Mouse (Mus musculus) gastrocnemius, postnatal 14 days (tissue): ENCODE data around the gene Ctsw. TPM values are rescaled to one million over a fixed set of nuclear protein-coding genes. Genes with fewer than 3 reads are reported as not detected.

Experiments
- DNase-seq: peaks from one replicate; pipeline ENCODE4 v3.0.0; 2021; ENCODE audit warnings: mixed read lengths
- intact Hi-C: fragments of 180-260 bp; cut with DNase I; formaldehyde crosslinking; loops from one replicate; pipeline ENCODE4 v1.15.1; 2025; ENCODE audit warnings: low total_unique reads
- total RNA-seq, 2 experiments: library from RNA; stranded (reverse); gene quantifications; 2 replicates each; pipeline ENCODE4 v1.2.3; 2021

The Ctsw gene
- total RNA-seq, 2 experiments from 2014 or later: not detected

DNA sequence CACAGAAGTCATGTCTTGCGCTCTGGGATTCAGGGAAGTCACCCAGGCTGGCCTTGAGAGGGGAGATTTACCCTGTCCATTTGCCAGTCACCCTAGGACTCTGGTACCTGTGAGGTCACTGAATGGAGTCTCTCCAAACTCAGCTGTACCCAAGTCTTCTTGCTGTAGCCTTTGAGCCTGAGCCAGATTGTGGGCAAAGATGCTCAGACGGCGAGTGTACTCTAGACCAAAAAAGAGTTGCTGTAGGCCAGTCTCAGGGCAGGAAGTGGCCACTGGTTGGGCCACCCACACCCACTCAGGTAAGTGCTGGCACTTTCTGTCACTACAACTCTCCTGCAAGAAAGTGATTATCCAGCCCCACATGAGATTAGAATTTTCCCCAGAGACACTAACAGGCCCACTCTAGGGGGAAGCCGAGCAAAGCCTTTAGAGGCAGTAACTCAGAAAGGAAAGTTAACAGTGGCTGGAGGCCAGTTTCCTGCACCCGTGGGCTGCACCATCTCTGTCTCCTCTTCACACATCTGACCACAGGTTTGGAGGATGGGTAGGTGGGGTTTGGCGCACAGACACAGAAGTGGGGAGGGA is 1.3 kb downstream of the Ctsw start:
- no peak for DNase-seq
- intact Hi-C loops: no loop called here

DNA sequence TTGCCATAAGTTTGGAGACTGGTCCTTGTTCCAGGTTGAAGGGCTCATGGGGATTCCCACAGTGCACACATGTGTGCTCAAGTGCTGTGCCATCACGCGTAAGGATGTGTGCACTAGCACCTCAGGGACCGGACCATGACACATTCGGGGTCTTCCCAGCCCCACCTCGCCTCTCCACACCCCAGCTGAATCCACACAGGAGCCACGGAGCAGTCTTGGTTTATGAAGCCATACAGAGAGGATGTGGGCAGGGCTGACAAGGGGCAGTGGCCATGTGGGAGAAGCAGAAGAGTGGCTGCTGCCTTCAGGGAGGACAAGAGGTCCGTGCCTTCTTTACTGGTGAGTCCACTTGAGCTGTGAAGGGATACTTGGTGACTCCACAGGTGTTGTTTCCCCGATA is 3.3 kb downstream of the Ctsw start:
- intact Hi-C loops: no loop called here

DNA sequence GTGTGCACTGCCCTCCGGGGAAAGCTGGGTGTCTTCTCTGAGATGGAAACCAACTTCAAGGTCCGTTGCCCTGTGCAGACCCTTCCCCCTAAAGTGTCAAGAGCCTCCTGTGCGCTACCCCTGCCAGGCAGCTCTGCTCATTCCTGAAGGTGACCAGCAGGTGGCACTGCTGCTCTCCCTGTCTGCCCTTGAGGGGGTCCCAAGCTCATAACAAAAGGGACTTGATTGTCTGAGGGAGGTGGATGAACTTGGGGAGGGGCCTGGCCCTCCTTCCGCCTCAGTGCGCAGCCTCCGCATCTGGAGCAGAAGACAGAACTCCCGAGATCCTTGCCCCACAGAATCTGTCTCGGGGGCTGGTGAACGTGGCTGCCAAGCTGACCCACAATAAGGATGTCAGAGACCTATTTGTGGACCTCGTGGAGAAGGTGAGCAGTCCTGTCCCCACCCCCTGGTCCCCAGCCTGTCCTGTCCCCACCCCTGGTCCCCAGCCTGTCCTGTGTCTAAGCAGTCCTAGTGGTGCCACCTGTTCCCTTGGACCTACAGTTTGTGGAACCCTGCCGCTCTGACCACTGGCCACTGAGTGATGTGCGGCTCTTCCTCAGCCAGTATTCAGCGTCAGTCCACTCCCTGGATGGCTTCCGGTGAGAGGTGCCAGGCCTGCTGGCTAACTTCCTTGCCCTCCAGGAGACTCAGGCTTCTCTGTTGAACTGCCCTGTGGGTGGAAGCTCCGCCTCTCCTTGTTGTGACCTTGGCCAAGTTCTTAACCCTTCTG is 4.3 kb downstream of the Ctsw start:
- peak; percentile 51 for DNase-seq
- intact Hi-C loops: no loop called here

More for the DNA sequence above, 3.3 kb downstream of the Ctsw start:
- no peak for DNase-seq

DNA sequence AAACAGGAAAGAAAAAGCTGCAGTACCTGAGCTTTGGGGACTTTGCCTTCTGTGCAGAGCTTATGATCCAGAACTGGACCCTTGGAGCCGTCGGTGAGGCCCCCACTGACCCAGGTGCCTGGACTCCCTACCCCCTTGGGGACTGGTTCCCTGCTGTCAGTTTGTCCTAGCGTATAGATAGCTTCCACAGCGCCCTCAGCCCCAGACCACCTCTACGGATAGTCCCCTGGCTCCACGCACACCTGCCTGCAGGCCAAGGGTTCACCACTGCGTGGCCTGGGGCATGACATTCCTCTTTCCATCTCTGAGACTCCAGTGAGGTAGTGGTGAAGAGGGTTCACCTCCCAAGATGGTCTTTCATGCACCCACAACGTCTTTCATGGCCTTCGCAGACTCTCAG is 5.1 kb downstream of the Ctsw start:
- DNase-seq: no peak
- intact Hi-C loops: no loop called here

DNA sequence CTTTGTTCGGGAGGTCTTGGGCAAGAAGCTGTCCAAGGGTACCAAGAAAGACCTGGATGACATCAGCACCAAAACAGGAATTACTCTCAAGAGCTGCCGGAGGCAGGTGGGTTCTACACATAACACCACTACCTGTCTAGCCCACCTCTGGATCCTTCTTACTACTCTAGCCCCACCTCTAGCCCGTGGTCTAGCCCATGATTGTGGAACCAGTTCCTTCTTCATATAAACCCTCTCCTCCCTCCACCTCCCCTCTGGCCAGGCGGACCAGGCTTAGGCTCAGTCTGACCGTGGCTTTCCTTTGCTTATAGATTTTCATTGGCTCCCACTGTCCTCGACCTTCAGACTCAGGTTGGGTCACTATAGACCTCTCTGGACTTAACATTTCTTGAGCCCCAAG is 6.9 kb downstream of the Ctsw start:
- intact Hi-C loops: no loop called here
- no peak for DNase-seq

DNA sequence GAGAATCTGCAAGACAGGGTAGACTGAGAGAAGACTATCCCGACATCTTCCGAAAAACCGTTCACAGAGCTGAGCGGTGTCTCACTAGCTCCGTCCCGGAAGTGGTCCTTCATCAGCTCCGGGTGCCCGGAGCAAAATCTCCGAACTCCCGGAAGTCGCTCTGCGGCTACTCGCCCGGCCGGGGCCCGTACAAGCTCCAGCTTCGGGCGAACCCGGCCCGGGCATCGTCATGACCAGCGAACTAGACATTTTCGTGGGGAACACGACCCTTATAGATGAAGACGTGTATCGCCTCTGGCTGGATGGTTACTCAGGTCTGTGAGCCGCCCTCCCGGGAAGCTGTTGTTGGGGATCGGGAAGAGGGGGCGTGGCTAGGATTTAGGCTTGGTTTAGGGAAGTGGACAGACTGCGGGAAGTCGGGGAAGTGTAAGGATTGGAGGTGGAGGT is 7.8 kb downstream of the Ctsw start, which contains the start of gene Fibp:
Gene Fibp, plus strand, starts transcription at position 151 of the 447 bp plus-strand sequence.
- intact Hi-C loops: no loop called here
- peak; percentile 89 for DNase-seq

GRCm38 (mm10) chr19:5459896-5460295 is 8.4 kb downstream of the Ctsw start:
- DNase-seq: no peak
- intact Hi-C loops: no loop called here

DNA sequence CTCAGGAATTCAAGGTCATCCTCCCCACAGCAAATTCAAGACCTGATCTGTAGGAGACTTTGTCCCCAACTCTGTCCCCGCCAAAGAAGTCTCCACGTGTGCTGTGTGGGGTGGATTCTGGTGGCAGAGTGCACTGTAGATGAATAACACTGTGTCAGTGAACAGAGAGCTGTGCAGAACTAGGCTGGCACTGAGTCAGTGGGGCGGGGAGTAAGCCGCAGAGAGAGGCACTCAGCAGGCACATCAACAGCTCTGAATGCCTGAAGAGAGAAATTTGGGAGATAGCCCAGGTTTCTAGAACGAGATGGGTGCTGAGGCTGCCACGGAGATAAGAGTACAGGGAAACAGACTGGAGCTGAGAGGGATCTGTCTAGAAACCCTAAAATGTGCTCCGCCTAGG is 9.3 kb downstream of the Ctsw start:
- DNase-seq: no peak
- intact Hi-C loops: no loop called here

DNA sequence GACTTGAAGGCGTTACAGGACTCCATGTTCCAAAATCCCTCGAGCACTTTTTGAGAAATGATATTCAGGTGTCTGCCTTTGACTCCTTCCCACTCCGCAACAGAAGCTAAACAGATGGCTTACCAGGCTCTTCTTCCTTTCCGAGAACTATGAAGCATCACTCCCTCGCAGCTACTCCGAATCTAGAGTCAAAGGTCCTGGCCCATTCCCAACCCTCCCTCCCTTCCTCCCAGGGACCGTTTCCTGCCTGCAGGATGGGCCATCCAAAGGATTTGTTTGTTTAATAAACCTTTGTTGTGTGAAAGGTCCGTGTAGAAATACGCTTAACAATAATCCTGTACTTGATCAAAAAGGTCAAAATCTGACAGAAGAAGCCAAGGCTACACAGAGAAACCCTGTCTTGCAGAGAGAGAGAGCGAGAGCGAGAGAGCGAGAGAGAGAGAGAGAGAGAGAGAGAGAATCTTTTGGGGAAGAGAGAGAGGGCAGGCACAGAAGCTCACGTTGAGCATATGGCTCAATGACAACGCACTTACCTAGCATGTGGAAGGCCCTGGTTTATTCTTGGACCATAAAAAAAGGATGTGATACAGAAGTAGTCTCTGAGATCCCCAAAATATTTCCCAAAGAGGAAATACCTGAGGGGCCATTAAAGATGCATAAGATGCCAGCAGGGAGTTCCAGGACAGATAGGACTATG is 10.4 kb downstream of the Ctsw start, which contains the start of gene Ccdc85b:
Gene Ccdc85b, minus strand, starts transcription at position 149 of the 697 bp plus-strand sequence.
- no peak for DNase-seq
- intact Hi-C loops: no loop called here

DNA sequence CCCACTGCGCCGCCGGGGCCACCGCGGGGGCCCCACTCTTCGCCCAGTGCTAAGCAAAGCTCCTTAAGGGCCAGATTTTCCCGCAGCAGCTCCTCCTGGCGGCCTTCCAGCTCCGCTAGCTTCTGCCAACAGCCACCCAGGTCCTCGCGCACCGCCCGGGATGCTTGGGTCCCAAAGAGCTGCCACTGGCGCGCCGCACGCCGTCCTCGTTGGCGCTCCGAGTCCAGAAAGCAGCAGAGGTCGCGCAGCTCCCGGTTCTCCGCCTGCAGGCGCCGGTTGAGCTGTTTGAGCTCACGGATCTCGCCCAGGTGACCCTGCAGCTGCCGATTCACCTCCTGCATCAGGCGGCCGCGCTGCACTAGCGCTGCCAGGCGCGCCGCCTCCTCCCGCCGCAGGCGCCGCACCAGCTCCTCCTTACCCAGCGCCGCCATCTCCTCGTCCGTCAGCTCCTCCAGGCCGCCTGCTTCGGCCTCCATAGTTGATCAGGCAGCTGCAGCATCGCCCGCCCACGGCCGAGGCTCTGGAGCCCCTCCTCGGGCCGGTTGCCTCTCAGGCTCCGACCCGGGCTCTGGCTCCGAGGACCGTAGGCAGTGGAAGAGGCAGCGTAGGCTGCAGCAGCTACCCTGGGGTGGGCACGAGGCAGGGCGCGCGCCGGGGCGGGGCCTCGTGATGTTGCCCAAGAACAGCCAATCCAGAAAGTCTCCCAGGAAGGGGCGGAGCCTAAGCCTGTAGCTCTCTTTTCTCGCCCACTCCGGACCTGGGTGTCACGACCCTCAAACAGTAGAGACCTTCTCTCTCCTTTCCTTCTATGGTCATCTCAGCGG is 11.2 kb downstream of the Ctsw start:
- DNase-seq: peak; percentile 95
- intact Hi-C loops: no loop called here

GRCm38 (mm10) chr19:5456241-5456921 is 11.9 kb downstream of the Ctsw start:
- intact Hi-C loops: no loop called here
- no peak for DNase-seq

GRCm38 (mm10) chr19:5455568-5455967 is 12.7 kb downstream of the Ctsw start:
- DNase-seq: no peak
- intact Hi-C loops: no loop called here

- no peak for DNase-seq
Observed at GRCm38 (mm10) chr19:5455037-5455436, 13.3 kb downstream of the Ctsw start.

DNA sequence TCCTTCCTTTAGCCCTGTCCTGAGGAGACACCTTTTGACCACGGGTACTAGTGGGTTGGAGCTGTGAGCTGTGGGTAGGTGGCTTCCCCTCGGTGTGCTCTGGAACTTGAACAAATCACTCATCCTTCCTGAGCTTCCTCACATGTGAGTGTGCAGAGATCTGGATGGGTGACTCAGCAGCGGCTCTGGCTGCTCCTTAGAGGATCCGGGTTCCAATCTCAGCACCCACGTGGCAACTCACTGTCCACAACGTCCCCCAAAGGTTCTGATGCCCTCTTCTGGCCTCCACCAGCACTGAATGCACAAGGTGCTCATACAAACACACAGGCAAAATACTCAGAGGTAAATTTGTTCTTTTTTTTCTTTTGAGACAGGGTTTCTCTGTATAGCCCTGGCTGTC is 16.5 kb downstream of the Ctsw start:
- intact Hi-C loops: no loop called here

More at GRCm38 (mm10) chr19:5455037-5455436, 13.3 kb downstream of the Ctsw start:
- intact Hi-C loops: no loop called here

GRCm38 (mm10) chr19:5449673-5450072 is 18.6 kb downstream of the Ctsw start:
- no peak for DNase-seq
- intact Hi-C loops: no loop called here

More for the DNA sequence above, 16.5 kb downstream of the Ctsw start:
- DNase-seq: no peak

DNA sequence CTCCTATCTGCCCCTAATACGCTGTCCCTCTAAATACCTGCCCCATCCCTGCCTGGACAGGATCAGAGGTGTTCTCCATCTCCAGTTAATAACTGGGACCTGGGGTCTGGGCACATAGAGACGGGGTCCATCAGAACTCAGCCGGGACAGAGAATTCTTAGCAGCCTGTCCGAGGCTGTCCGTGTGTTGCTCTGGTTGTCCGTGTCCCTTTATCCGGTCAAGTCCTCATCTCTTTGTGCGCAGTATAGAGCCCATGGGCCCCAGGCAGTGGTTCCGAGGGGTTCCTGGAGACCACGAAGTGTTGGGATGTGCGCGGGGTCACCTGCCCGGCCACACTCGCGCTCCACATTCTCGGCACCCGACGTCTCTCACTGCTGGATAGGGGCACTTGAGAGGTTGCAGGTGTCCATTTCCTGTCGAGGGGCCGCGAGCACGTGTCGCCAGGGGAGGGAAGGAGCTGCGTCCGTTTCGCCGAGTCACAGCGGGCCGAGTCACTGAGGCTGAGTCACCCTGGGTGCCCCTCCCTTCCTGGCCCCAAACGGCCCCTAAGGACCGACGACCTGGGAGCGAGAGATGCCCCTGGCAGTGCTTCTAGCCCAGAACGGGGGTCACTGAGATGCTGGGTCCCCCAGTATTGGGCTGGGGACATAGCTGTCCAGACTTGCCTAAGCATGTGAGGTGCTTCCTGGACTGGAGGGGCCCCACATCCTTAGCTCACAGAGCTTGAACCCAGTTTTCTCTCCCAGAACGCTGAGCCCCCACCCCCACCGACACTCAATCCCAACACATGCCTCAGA is 19.8 kb downstream of the Ctsw start:
- no peak for DNase-seq
- intact Hi-C loops: no loop called here

DNA sequence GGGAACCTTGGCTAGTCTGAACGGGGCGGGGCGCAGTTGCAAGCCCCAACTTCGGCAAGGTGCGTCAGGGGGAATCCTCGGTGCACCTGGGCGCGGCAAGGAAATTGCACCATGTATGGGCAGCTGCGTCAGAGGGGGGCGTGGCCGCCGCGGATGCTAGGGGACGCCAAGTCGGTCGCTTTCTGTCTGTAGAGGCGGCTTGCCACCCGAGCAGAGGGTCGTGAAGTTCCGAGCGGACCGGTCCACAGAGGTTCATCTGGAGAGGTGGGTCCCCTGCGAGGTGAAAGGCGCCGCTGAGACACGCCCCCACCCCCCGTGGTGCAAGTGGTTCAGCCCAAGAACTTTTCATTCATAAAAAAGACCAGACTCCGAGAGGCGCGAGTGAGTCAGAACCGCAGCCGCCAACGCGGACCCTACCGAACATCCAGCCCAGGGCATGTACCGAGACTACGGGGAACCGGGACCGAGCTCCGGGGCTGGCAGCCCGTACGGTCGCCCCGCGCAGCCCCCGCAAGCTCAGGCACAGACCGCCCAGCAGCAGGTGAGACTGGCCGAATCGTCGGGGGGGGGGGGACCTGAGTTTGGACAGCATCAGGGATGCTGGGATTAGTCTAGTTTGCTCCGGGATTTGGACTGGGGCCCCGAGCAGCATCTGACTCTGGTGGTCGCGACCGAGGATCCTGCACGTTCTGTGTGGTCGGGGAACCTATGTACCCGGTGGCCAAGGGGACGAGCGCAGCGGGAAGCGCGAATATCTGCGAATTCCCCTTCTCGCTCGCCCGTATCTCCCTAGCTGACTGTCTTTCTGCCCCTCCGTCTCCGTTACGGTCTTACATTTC is 20.6 kb downstream of the Ctsw start, which contains the start of gene Fosl1:
Gene Fosl1, plus strand, starts transcription at position 33 of the 839 bp plus-strand sequence.
- intact Hi-C loops: no loop called here

More for the DNA sequence above, 20.6 kb downstream of the Ctsw start, which contains the start of gene Fosl1:
- DNase-seq: peak; percentile 64
